Mouse (Mus musculus): ENCODE data around the gene Rap2c.

- no peak for TF ChIP-seq CTCF (IDR thresholded peaks at IDR 0.05; ENCODE audit: borderline replicate concordance, extremely low read depth, insufficient read depth, insufficient read length)
- 0 out of 2 replicates have a peak, but pooled peaks have one; percentile 36 for TF ChIP-seq POLR2A (IDR thresholded peaks at IDR 0.05; ENCODE audit: borderline replicate concordance, extremely low read depth, insufficient read depth, insufficient read length, poor library complexity, severe bottlenecking)
Observed at GRCm38 (mm10) chrX:51017851-51018785, at the start of gene Rap2c.
